Mouse (Mus musculus): ENCODE results near the gene Srms. TPM values are rescaled to one million over a fixed set of nuclear protein-coding genes. Genes with fewer than 3 reads are reported as not detected.

Gene Srms
- under 1 TPM; 0.25 to 0.50 TPM for total RNA-seq (2021)

DNA sequence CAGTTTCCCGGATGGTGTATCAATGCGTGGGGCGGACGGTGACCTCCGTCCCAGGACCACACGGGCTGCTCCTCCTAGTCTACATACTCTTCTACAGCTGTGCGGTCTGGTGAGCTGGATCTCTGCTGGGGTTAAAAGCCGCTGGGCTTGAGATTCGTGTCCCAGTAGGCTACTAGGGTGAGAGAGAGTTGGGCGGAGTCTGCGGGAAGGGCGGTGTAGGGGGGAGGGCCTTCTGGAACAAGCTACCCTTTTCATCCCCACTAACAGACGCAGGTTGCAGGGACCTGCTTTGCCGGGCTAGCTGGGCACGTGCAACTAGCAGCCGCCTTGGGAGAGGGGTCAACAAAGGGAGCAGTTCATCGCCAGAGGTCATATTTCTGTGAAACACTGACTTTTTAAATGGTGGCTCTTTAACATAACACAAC is at the start of gene Srms:
Gene Srms (minus strand): TSS at position 165 of the 425 bp plus-strand sequence.
- intact Hi-C loops (cut with DNase I): no loop called here

DNA sequence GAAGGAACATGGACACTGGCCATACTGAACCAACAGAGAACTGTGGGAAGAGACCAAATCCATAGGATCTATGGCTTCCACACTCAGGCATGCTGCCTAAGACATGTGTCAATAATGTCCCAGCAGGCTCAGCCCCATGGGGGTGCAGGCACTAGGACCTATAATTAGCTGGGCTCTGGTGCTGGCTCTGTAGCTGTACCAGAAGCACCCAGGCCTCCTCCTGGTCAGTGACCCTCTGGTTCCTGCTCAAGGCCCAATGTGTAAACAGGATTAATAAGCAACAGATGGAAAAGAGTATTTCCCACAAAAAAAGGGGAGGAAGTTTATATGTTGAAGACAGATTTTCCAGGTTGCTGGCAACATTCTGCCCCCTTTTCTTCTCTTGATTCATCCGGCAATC is 40.3 kb upstream of the Srms start:
- no peak for DNase-seq (ENCODE audit: low spot score in 2 of 2)
- intact Hi-C loops (cut with DNase I): no loop called here

More for the DNA sequence above, at the start of gene Srms:
- no peak for DNase-seq (ENCODE audit: low spot score in 2 of 2)

DNA sequence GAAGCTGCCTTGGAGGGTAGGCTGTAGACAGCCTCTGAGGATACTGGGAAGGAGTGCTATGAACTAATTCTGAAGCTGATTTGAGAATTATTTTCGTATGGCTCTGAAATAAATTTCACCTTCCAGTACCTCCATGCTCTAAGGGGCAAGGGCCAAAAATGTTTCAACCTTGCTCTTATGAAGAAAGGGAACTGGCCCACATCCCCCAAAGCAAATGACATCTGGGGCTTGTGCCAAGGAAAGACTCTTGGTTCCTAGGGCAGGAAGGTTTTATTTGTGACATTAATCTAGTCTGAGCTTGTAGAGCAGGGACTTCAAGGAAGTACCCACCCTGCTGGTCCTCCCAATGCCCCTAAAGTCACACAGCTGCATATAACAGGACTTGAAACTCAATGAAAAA is 38.9 kb upstream of the Srms start:
- intact Hi-C loops (cut with DNase I): no loop called here
- no peak for DNase-seq (ENCODE audit: low spot score in 2 of 2)

DNA sequence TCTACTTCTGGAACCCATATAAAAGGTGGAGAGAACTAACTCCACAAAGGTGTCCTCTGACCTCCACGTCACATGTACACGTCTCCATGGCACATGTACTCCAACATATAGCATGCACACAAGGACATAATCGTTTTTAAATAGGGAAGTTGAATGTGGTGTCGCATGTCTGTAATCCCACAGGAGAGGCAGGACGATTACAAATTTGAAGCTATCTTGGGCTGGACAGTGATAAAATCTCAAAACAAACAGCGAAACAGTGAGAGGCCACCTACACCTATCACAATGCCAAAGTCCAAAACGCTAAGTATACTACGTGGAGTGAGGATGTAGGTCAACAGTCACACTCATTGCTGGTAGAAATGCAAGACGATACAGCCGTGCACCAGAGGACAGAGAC is 36.2 kb upstream of the Srms start:
- intact Hi-C loops (cut with DNase I): no loop called here
- no peak for DNase-seq (ENCODE audit: low spot score in 2 of 2)

GRCm38 (mm10) chr2:181245031-181245430 is 32.0 kb upstream of the Srms start:
- intact Hi-C loops (cut with DNase I): no loop called here
- DNase-seq (ENCODE audit: low spot score in 2 of 2): no peak

DNA sequence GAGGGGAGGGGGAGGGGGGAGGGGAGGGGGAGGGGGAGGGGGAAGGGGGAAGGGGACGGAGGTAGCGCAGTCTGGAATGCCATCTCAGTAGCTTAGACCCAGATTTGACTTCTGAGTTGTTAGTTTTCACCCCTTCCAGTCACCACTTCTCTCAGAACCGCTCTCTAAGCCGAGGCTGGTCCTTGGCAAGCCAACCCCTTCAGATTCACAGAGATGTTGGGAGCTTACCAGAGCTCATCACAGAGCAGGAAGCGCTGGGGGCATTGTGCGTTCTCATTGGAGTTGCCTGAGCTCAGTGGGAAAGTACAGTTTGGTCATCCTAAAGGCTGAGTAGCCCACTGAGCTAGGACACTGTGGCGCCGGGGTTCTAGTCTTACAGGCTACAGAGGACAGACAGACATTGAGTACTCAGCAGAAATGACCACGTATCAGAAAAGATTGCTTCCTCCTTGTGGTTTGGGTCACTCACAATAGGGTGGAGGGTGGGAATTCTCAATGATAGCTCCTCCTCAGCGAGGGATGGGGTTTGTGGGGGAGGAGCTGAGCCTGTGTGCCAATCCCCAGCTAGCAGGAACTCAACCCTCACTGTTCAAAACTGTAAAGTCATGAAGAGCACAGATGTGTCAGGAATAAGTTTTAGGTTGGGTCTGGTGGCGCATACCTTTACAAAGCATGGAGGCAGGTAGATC is 30.9 kb upstream of the Srms start:
- intact Hi-C loops (cut with DNase I): no loop called here
- DNase-seq (ENCODE audit: low spot score in 2 of 2): no peak

DNA sequence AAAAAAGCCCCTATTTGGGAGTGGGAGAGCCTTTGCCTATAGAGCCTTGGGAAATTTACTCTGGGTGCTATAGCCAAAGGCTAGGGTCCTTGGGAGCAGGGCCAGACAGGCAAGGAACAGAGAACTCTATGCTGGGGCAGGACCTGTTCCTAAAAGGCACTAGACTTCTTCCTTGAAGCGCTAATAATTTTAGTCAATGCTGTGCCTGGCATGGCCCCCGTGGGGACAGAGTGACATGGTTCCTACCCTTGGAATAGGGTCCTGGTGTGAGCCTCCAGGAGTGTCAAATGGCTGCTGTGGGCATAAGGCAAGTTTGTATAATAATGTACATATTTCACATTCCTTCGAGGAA is 29.3 kb upstream of the Srms start:
- intact Hi-C loops (cut with DNase I): no loop called here
- no peak for DNase-seq (ENCODE audit: low spot score in 2 of 2)

- intact Hi-C loops (cut with DNase I): no loop called here
- no peak for DNase-seq (ENCODE audit: low spot score in 2 of 2)
These were observed 28.8 kb upstream of the Srms start, which contains the start of gene Helz2 for GRCm38 (mm10) chr2:181241602-181242313. Helz2 (minus strand) TSS chr2:181242027.

GRCm38 (mm10) chr2:181240806-181241440 is 27.9 kb upstream of the Srms start:
- intact Hi-C loops (cut with DNase I): no loop called here
- DNase-seq (ENCODE audit: low spot score in 2 of 2): no peak

DNA sequence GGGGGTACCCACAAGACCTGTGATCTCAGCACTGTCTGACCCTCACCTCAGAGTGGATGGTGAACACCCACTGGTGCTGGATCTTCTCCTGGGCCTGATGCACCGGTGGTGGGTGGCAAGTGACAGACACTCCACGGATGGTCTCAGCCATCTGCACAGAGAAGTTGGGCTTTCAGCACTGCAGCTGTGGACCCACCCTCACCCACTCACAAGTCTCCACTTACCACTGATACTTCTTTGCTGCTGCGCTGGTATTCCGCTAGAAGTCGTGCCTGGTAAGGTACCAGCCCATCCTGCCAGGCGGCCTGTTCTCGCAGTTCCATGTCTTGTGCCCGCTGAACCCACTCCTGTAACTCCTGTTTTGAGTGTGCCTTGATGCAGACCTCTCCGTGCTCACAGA is 26.3 kb upstream of the Srms start:
- DNase-seq (ENCODE audit: low spot score in 2 of 2): no peak
- intact Hi-C loops (cut with DNase I): no loop called here

- intact Hi-C loops (cut with DNase I): no loop called here
- no peak for DNase-seq (ENCODE audit: low spot score in 2 of 2)
These were observed 25.9 kb upstream of the Srms start for GRCm38 (mm10) chr2:181238861-181239260.

GRCm38 (mm10) chr2:181238091-181238610 is 25.2 kb upstream of the Srms start:
- no peak for DNase-seq (ENCODE audit: low spot score in 2 of 2)
- intact Hi-C loops (cut with DNase I): no loop called here

GRCm38 (mm10) chr2:181237251-181238014 is 24.4 kb upstream of the Srms start:
- DNase-seq (ENCODE audit: low spot score in 2 of 2): no peak
- intact Hi-C loops (cut with DNase I): no loop called here

GRCm38 (mm10) chr2:181235681-181236566 is 22.9 kb upstream of the Srms start:
- no peak for DNase-seq (ENCODE audit: low spot score in 2 of 2)
- intact Hi-C loops (cut with DNase I): no loop called here

DNA sequence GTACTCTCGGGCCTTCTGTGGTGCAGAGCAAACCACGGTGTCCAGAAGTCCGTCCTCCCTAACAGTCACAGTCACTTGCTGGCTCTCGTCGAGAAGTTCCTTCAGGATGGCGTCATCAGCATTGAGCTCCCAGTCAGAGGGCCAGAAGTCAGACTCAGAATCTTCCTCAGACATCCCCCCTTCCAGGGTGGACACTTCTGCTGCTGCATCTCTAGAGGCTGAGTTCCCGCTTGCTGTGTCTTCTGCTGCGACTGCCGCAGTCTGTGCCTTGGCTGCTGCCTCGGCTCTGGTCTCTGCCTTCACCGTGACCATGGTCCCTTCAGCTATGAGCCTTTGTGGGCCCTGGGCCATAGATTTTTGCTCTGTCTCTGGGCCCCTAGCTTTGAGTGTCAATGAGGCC is 21.7 kb upstream of the Srms start:
- no peak for DNase-seq (ENCODE audit: low spot score in 2 of 2)
- intact Hi-C loops (cut with DNase I): no loop called here

DNA sequence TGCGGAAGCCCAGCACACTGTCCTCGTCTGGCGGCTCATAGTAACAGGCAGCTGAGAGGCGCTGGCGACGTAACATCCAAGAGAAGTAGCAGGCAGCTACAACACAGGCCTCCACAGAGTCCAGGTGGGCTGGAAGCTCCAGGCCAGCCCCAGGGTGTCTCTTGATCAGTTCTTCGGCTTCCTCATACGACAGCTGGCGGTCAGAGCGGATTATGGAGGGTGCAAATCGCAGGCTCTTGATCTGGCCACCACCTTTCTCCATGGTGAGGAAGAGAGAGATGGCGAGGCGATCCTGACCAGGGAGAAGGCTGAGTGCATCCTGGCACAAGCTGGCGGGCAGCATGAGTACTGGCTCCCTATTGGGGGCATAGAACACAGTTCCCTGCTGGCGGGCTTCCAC is 20.5 kb upstream of the Srms start:
- DNase-seq (ENCODE audit: low spot score in 2 of 2): no peak
- intact Hi-C loops (cut with DNase I): no loop called here

- intact Hi-C loops (cut with DNase I): no loop called here
- no peak for DNase-seq (ENCODE audit: low spot score in 2 of 2)
These were observed 18.2 kb upstream of the Srms start for GRCm38 (mm10) chr2:181231171-181231570.

DNA sequence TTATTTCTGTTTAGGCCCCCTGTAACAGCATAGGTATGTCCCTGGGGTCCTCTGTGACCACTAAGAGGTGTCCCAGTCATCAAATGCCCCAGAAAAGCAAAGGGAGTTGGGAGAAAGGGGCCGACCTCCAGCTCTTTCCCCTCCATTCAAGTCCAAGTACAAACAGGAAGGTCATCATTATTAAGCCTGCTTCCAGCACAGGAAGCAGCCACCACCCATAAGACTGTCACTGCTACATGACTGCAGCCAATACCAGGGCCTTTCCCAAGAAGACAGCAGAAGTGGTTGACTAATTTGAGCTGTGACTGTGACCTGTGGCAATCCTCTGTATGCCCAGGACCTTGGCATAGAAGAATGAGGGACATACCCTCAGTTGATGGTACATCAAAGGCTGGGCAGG is 15.3 kb upstream of the Srms start:
- intact Hi-C loops (cut with DNase I): no loop called here
- no peak for DNase-seq (ENCODE audit: low spot score in 2 of 2)

- no peak for DNase-seq (ENCODE audit: low spot score in 2 of 2)
- intact Hi-C loops (cut with DNase I): no loop called here
These were observed 14.1 kb upstream of the Srms start for GRCm38 (mm10) chr2:181227122-181227521.
